Mouse (Mus musculus): ENCODE measurements at regions not wholly inside any gene's neighbourhood (a gene's known extent, or its start where the extent isn't known, plus 50 kb on each side); places are given as distances from the start of the nearest gene placed in this dataset.

- no peaks in the 10 kb centered on the region for H3K27me3 ChIP-seq (ENCODE audit: control insufficient read depth, insufficient read depth, low read length)
- no peak overlapping the region for H3K27ac ChIP-seq (ENCODE audit: insufficient read depth, low read depth, low read length)
- no peak overlapping the region for H3K4me3 ChIP-seq (ENCODE audit: low read depth, low read length)
- no peaks in the 10 kb centered on the region for H3K36me3 ChIP-seq (ENCODE audit: control insufficient read depth, insufficient read depth, low read length)
- TF ChIP-seq POLR2A (IDR thresholded peaks at IDR 0.05; ENCODE audit: low read depth, low read length) (no peak), CTCF (IDR thresholded peaks at IDR 0.05; ENCODE audit: extremely low read depth, insufficient read length, insufficient replicate concordance, low read depth, low read length) (no peak)
- H3K4me1 ChIP-seq (ENCODE audit: control insufficient read depth, insufficient read depth, insufficient read length, low read length) = no peaks in the 10 kb centered on the region
- WGBS = 87% methylated on average over 2 of the region's 2 CpGs
Observed at GRCm38 (mm10) chr13:71164012-71164411, 322.4 kb upstream of the Adamts16 start.

GRCm38 (mm10) chr13:71162952-71163351 lies 321.3 kb upstream of the Adamts16 start:
- 59% methylated on average over 2 of the region's 2 CpGs for WGBS
- Histone ChIP-seq H3K27me3 (ENCODE audit: control insufficient read depth, insufficient read depth, low read length) (no peaks in the 10 kb centered on the region), H3K4me1 (ENCODE audit: control insufficient read depth, insufficient read depth, insufficient read length, low read length) (no peaks in the 10 kb centered on the region), H3K27ac (ENCODE audit: insufficient read depth, low read depth, low read length) (no peak overlapping the region), H3K36me3 (ENCODE audit: control insufficient read depth, insufficient read depth, low read length) (no peaks in the 10 kb centered on the region), H3K4me3 (ENCODE audit: low read depth, low read length) (no peak overlapping the region)
- TF ChIP-seq CTCF (IDR thresholded peaks at IDR 0.05; ENCODE audit: extremely low read depth, insufficient read length, insufficient replicate concordance, low read depth, low read length) = no peak
- no peak for TF ChIP-seq POLR2A (IDR thresholded peaks at IDR 0.05; ENCODE audit: low read depth, low read length)

DNA sequence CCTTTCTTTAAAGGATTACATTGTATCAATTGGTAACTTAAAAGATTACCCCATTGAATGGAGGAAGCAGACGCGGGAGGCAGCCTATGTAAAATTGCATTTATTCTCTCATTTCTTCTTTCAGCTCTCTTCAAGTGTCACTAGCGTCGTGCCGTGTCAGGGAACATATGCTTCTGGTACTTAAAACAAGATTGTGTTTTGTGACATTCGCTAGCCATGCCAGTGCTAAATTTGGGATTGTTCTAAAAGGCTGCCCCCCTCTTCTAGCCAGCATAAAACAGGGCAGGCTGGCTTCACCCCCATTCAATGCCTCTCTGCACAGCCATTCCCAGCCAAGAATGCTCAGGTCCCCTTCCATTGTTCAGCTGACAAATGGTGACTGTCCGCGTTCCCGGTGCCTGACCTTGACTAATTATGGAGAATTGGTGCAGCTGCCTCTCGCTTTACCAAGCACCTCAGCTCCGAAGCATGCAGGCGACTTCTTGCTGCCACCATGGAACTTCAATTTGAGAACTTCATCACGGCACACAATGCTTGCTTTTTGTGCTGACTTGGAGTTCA lies 316.8 kb upstream of the Adamts16 start:
- Histone ChIP-seq H3K4me3 (ENCODE audit: low read depth, low read length) (no peak overlapping the region), H3K4me1 (ENCODE audit: control insufficient read depth, insufficient read depth, insufficient read length, low read length) (no peaks in the 10 kb centered on the region), H3K27me3 (ENCODE audit: control insufficient read depth, insufficient read depth, low read length) (no peaks in the 10 kb centered on the region), H3K36me3 (ENCODE audit: control insufficient read depth, insufficient read depth, low read length) (no peaks in the 10 kb centered on the region), H3K27ac (ENCODE audit: insufficient read depth, low read depth, low read length) (no peak overlapping the region)
- TF ChIP-seq CTCF (IDR thresholded peaks at IDR 0.05; ENCODE audit: extremely low read depth, insufficient read length, insufficient replicate concordance, low read depth, low read length) = no peak
- no peak for TF ChIP-seq POLR2A (IDR thresholded peaks at IDR 0.05; ENCODE audit: low read depth, low read length)
- 75% methylated on average over 13 of the region's 13 CpGs for WGBS

DNA sequence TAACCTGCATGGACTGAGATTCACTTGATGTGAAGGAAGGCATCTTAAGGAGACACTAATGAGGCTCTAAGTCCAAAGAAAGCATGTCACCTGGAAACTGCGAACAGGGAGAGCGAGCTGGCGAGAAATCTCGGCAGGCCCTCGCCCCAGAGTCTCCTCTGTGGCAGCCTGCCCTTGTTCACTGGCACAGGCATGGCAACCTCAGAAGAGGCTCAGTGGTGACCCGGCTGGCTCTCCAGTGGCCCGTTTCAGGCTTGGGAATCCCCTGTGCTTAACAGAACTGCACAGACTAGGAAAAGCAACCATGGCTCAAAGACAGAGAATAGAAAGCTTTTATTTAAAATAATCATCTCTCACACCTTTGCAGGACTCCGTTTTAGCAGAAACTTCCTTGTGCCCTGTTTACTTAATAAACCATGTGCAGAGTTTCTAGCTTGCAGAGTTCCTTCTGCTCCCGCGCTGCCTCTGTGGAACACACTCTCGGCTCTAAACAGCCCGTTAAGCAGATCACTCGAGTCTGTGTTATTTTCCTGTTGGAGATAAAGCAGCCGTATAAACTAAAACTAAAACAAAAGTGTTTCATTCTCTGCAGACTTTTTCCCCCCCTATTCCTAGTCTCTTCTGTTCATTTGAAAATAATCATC lies 316.2 kb upstream of the Adamts16 start:
- Histone ChIP-seq H3K36me3 (ENCODE audit: control insufficient read depth, insufficient read depth, low read length) (no peaks in the 10 kb centered on the region), H3K4me1 (ENCODE audit: control insufficient read depth, insufficient read depth, insufficient read length, low read length) (no peaks in the 10 kb centered on the region), H3K27ac (ENCODE audit: insufficient read depth, low read depth, low read length) (no peak overlapping the region), H3K27me3 (ENCODE audit: control insufficient read depth, insufficient read depth, low read length) (no peaks in the 10 kb centered on the region), H3K4me3 (ENCODE audit: low read depth, low read length) (no peak overlapping the region)
- 52% methylated on average over 14 of the region's 14 CpGs for WGBS
- TF ChIP-seq POLR2A (IDR thresholded peaks at IDR 0.05; ENCODE audit: low read depth, low read length) (no peak), CTCF (IDR thresholded peaks at IDR 0.05; ENCODE audit: extremely low read depth, insufficient read length, insufficient replicate concordance, low read depth, low read length) (no peak)

DNA sequence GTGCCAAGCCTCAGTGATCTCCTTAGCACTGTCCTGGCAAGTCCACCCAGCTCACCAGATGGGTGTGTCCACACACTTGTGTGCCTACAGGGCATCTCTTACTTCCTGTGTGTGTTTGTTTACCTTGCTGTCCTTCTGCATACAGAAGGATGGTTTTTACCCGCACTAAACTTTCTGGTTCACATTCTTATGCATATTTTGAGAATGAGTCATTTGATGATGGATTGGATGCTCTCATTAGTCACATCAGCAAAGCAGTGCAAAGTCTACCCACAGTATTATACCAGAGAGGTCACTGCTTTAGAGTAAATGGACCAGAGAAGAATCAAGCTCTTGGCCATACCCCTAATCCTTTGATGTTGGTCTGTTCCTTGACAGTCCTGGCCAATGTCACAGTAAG lies 308.5 kb upstream of the Adamts16 start:
- Histone ChIP-seq H3K27ac (ENCODE audit: insufficient read depth, low read depth, low read length) (no peak overlapping the region), H3K27me3 (ENCODE audit: control insufficient read depth, insufficient read depth, low read length) (no peaks in the 10 kb centered on the region), H3K4me1 (ENCODE audit: control insufficient read depth, insufficient read depth, insufficient read length, low read length) (no peaks in the 10 kb centered on the region), H3K36me3 (ENCODE audit: control insufficient read depth, insufficient read depth, low read length) (no peaks in the 10 kb centered on the region), H3K4me3 (ENCODE audit: low read depth, low read length) (no peak overlapping the region)
- WGBS = 25% methylated on average over 1 of the region's 1 CpGs
- TF ChIP-seq CTCF (IDR thresholded peaks at IDR 0.05; ENCODE audit: extremely low read depth, insufficient read length, insufficient replicate concordance, low read depth, low read length) = no peak
- TF ChIP-seq POLR2A (IDR thresholded peaks at IDR 0.05; ENCODE audit: low read depth, low read length) = no peak

GRCm38 (mm10) chr13:71149303-71149696 lies 307.7 kb upstream of the Adamts16 start:
- Histone ChIP-seq H3K27me3 (ENCODE audit: control insufficient read depth, insufficient read depth, low read length) (no peaks in the 10 kb centered on the region), H3K4me1 (ENCODE audit: control insufficient read depth, insufficient read depth, insufficient read length, low read length) (no peaks in the 10 kb centered on the region), H3K4me3 (ENCODE audit: low read depth, low read length) (no peak overlapping the region), H3K27ac (ENCODE audit: insufficient read depth, low read depth, low read length) (no peak overlapping the region), H3K36me3 (ENCODE audit: control insufficient read depth, insufficient read depth, low read length) (no peaks in the 10 kb centered on the region)
- no peak for TF ChIP-seq CTCF (IDR thresholded peaks at IDR 0.05; ENCODE audit: extremely low read depth, insufficient read length, insufficient replicate concordance, low read depth, low read length)
- no peak for TF ChIP-seq POLR2A (IDR thresholded peaks at IDR 0.05; ENCODE audit: low read depth, low read length)
- 41% methylated on average over 5 of the region's 5 CpGs for whole genome bisulfite sequencing

DNA sequence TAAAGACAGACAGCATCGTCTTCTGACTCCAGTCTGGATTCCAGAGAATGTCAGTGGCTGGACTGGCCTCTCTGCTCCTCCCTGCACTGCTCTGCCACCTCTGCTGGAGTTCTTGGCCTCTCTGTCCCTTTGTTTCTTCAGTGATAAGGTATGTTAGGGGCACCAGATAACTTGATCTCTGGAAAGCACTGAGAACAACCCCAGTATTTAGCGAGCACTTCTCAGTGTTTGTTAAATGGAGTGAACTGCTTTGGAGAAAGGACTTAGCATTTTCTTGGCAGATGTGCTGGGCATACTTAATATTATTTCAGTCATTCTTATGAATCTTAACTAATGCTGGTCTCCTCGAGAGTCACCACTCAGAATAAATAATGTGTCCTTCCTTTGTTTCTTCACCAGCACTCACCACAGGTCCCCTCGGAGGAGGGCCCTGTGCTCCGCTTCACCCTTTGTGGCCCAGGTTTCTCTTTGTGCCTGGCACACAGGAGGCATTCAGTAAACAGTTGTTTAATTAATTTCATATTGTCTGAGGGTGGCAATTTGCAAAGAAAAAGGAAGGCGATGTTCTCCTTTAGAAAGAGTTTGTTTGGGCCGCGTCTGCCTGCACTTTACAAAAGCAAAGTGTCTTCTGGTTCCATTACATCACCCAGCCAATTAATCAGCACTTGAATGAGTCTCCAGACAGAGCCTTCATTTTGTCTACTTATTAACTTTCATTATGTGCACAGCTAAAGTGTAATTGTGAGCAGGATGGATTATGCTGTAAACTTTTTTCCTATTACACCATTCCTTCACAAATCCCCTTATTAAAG lies 307.1 kb upstream of the Adamts16 start:
- H3K27ac ChIP-seq (ENCODE audit: insufficient read depth, low read depth, low read length) = no peak overlapping the region
- H3K36me3 ChIP-seq (ENCODE audit: control insufficient read depth, insufficient read depth, low read length) = no peaks in the 10 kb centered on the region
- H3K27me3 ChIP-seq (ENCODE audit: control insufficient read depth, insufficient read depth, low read length) = no peaks in the 10 kb centered on the region
- H3K4me3 ChIP-seq (ENCODE audit: low read depth, low read length) = no peak overlapping the region
- no peak for TF ChIP-seq CTCF (IDR thresholded peaks at IDR 0.05; ENCODE audit: extremely low read depth, insufficient read length, insufficient replicate concordance, low read depth, low read length)
- TF ChIP-seq POLR2A (IDR thresholded peaks at IDR 0.05; ENCODE audit: low read depth, low read length) = no peak
- H3K4me1 ChIP-seq (ENCODE audit: control insufficient read depth, insufficient read depth, insufficient read length, low read length) = no peaks in the 10 kb centered on the region
- 33% methylated on average over 8 of the region's 8 CpGs for WGBS

Measured in small intestine, adult 2 months (tissue).